8 mouse cellular contexts compared by ENCODE assay signal in genomic region chr2:164520782-164521181, GRCm38 (mm10). TPM values are rescaled to one million over a fixed set of nuclear protein-coding genes. Genes with fewer than 3 reads are reported as not detected.
DNase-seq lines count a peak whose midpoint lies in the region; ATAC-seq lines count a peak whose summit lies in the region.
"Had no signal": no experiment of that assay in that cellular context is flagged by ENCODE, and none has a peak within 500 bp of the region (broad histone marks: within the 10 kb centered on the region; RNA-seq: fewer than 3 reads in every experiment).

No protein-coding gene starts in this region.

- no peaks in the 10 kb centered on the region for H3K9me3 ChIP-seq in midbrain, embryonic 10.5 days (replicated peaks)
- H3K9me3 ChIP-seq in midbrain, embryonic 15.5 days, result no peaks in the 10 kb centered on the region

- no peaks in the 10 kb centered on the region for H3K27me3 ChIP-seq in midbrain, embryonic 10.5 days (ENCODE audit: low read depth, poor library complexity, severe bottlenecking)
- H3K27me3 ChIP-seq in midbrain, embryonic 15.5 days (replicated peaks), result no peaks in the 10 kb centered on the region

- peak; percentile 52 for DNase-seq in midbrain, embryonic 10.5 days (ENCODE audit: low spot score)
- DNase-seq in adrenal gland, adult 2 months, result peak; percentile 71
- peak; percentile 42 for DNase-seq in gastrocnemius, postnatal 14 days
- peak; percentile 64 to 77 for DNase-seq in kidney, postnatal 4 days
- no peak for DNase-seq in testis, postnatal 14 days (ENCODE audit: low spot score)

- H3K4me2 ChIP-seq in midbrain, embryonic 15.5 days, result no peak overlapping the region

- intact Hi-C loops in gastrocnemius, postnatal 14 days (cut with DNase I; ENCODE audit: low total_unique reads), result no loop called here

- H3K9ac ChIP-seq in midbrain, embryonic 15.5 days, result no peak overlapping the region

- H3K36me3 ChIP-seq in midbrain, embryonic 10.5 days, result no peaks in the 10 kb centered on the region
- no peaks in the 10 kb centered on the region for H3K36me3 ChIP-seq in midbrain, embryonic 15.5 days (replicated peaks)

- H3K27ac ChIP-seq in midbrain, embryonic 10.5 days (replicated peaks), result no peak overlapping the region
- H3K27ac ChIP-seq in midbrain, embryonic 15.5 days, result no peak overlapping the region

- 0 out of 2 replicates have a peak, but pooled peaks cover 7% of the 10 kb centered on the region for H3K4me1 ChIP-seq in midbrain, embryonic 10.5 days
- no peaks in the 10 kb centered on the region for H3K4me1 ChIP-seq in midbrain, embryonic 15.5 days

- 10% methylated on average over 3 of the region's 3 CpGs for WGBS in midbrain, embryonic 10.5 days
- WGBS in midbrain, embryonic 15.5 days, result 17% methylated on average over 3 of the region's 3 CpGs

- no peak for ATAC-seq in midbrain, embryonic 15.5 days (replicated peaks)
- ATAC-seq in monocyte, adult 5-6 weeks (replicated peaks; ENCODE audit: insufficient number of reproducible peaks, low FRiP score, low TSS enrichment, poor library complexity, severe bottlenecking), result peak; percentile 69

- no peak overlapping the region for H3K4me3 ChIP-seq in midbrain, embryonic 10.5 days
- H3K4me3 ChIP-seq in midbrain, embryonic 15.5 days, result no peak overlapping the region

RNA-seq across cellular contexts. Expression of gene Pigt, which starts 23.5 kb away (rescaled TPM):
- polyA plus RNA-seq in midbrain, embryonic 10.5 days (2016; fragmentation: Nextera tagmentation; extraction: Ambion mirVana), result 40.1 and 44.7 TPM in 2 replicates
- 97.7 and 101 TPM in 2 replicates for polyA plus RNA-seq in midbrain, embryonic 15.5 days (2015; fragmentation: Nextera tagmentation; extraction: Ambion mirVana)
- total RNA-seq in adrenal gland, adult 2 months (2021), result 10 to 100 TPM; 72.7 to 98.8 TPM
- polyA plus RNA-seq in adrenal gland, adult 2 months (2012; rRNA removed), result 216 and 218 TPM in 2 replicates
- 10 to 100 TPM; 36.8 to 41.0 TPM for total RNA-seq in gastrocnemius, postnatal 14 days (2021)
- total RNA-seq in monocyte, adult 5-6 weeks (2017), result 12.6 to 37.4 TPM (median 13.3 TPM) in 3 replicates

RNA-seq across cellular contexts. Expression of gene Dbndd2, which starts 34.9 kb away (rescaled TPM):
- 3.0 and 3.2 TPM in 2 replicates for polyA plus RNA-seq in midbrain, embryonic 10.5 days (2016; fragmentation: Nextera tagmentation; extraction: Ambion mirVana)
- polyA plus RNA-seq in midbrain, embryonic 15.5 days (2015; fragmentation: Nextera tagmentation; extraction: Ambion mirVana), result 19.2 and 19.5 TPM in 2 replicates
- 1 to 10 TPM; 5.5 to 7.0 TPM for total RNA-seq in adrenal gland, adult 2 months (2021)
- polyA plus RNA-seq in adrenal gland, adult 2 months (2012; rRNA removed), result 20.8 and 30.7 TPM in 2 replicates
- total RNA-seq in gastrocnemius, postnatal 14 days (2021), result 10 to 100 TPM; 14.6 to 20.6 TPM
- total RNA-seq in monocyte, adult 5-6 weeks (2017), result 3.1 to 12.6 TPM (median 7.4 TPM) in 3 replicates

RNA-seq across cellular contexts. Expression of gene Wfdc2, which starts 41.4 kb away (rescaled TPM):
- polyA plus RNA-seq in midbrain, embryonic 10.5 days (2016; fragmentation: Nextera tagmentation; extraction: Ambion mirVana), result 23.1 and 28.3 TPM in 2 replicates
- polyA plus RNA-seq in midbrain, embryonic 15.5 days (2015; fragmentation: Nextera tagmentation; extraction: Ambion mirVana), result 2.6 and 3.2 TPM in 2 replicates
- not detected for total RNA-seq in adrenal gland, adult 2 months (2021)
- polyA plus RNA-seq in adrenal gland, adult 2 months (2012; rRNA removed), result 0.51 and 0.73 TPM in 2 replicates
- not detected for total RNA-seq in gastrocnemius, postnatal 14 days (2021)
- 1.4 TPM in 1 of 3 replicates, not detected in the others for total RNA-seq in monocyte, adult 5-6 weeks (2017)

RNA-seq across cellular contexts. Expression of gene Trp53tg5, which starts 47.3 kb away (rescaled TPM):
- not detected in 2 replicates for polyA plus RNA-seq in midbrain, embryonic 10.5 days (2016; fragmentation: Nextera tagmentation; extraction: Ambion mirVana)
- not detected in 2 replicates for polyA plus RNA-seq in midbrain, embryonic 15.5 days (2015; fragmentation: Nextera tagmentation; extraction: Ambion mirVana)
- total RNA-seq in adrenal gland, adult 2 months (2021), result not detected
- polyA plus RNA-seq in adrenal gland, adult 2 months (2012; rRNA removed), result not detected in 2 replicates
- total RNA-seq in gastrocnemius, postnatal 14 days (2021), result not detected
- 0.68 TPM in 1 of 3 replicates, not detected in the others for total RNA-seq in monocyte, adult 5-6 weeks (2017)
- polyA plus RNA-seq: frontal cortex, adult 2 months had no signal

RNA-seq across cellular contexts. Expression of gene Spint3, which starts 52.5 kb away (rescaled TPM):
- not detected in 2 replicates for polyA plus RNA-seq in midbrain, embryonic 10.5 days (2016; fragmentation: Nextera tagmentation; extraction: Ambion mirVana)
- polyA plus RNA-seq in midbrain, embryonic 15.5 days (2015; fragmentation: Nextera tagmentation; extraction: Ambion mirVana), result not detected in 2 replicates
- not detected for total RNA-seq in adrenal gland, adult 2 months (2021)
- polyA plus RNA-seq in adrenal gland, adult 2 months (2012; rRNA removed), result not detected in 2 replicates
- total RNA-seq in gastrocnemius, postnatal 14 days (2021), result not detected
- total RNA-seq in monocyte, adult 5-6 weeks (2017), result not detected in 3 replicates
- polyA plus RNA-seq: frontal cortex, adult 2 months had no signal
